Mouse (Mus musculus) midbrain, postnatal 0 days (tissue): ENCODE measurements around the gene Atox1. TPM values are rescaled to one million over a fixed set of nuclear protein-coding genes. Genes with fewer than 3 reads are reported as not detected.
A peak's percentile ranks its signal among the peaks of the same experiment; 100 is the strongest.

Experiments
- ATAC-seq: fragments of 200-750 bp; cut with Nextera tagmentation; 2 replicates; pipeline ENCODE4 v1.8.0; 2017; ENCODE audit warnings: moderate number of reproducible peaks, mild to moderate bottlenecking, moderate TSS enrichment, moderate library complexity; ENCODE audit not compliant: low FRiP score
- DNase-seq: peaks from one replicate; pipeline ENCODE4 v3.0.0-alpha.2; 2015; ENCODE audit warnings: low spot score
- H3K27ac ChIP-seq: fragments of 300-500 bp; sonication (generic); 2 replicates; pipeline ENCODE4 v1.5.1; 2014; ENCODE audit warnings: low read depth, mild to moderate bottlenecking, low read length, mixed read lengths
- H3K27me3 ChIP-seq: fragments of 300-500 bp; sonication (generic); 2 replicates; pipeline ENCODE4 v1.6.1; 2014; ENCODE audit warnings: low read length, control low read depth, mixed read lengths; ENCODE audit not compliant: insufficient read depth
- H3K36me3 ChIP-seq: fragments of 300-500 bp; sonication (generic); 2 replicates; pipeline ENCODE4 v1.6.1; 2014; ENCODE audit warnings: low read length, control low read depth, mixed read lengths; ENCODE audit not compliant: insufficient read depth
- H3K4me1 ChIP-seq: fragments of 300-500 bp; sonication (generic); 2 replicates; pipeline ENCODE4 v1.6.1; 2014; ENCODE audit warnings: mild to moderate bottlenecking, control low read depth, antibody characterized with exemption, low read length, mixed read lengths; ENCODE audit not compliant: insufficient read depth
- H3K4me2 ChIP-seq: fragments of 300-500 bp; sonication (generic); 2 replicates; pipeline ENCODE4 v1.6.1; 2014; ENCODE audit warnings: low read depth, mild to moderate bottlenecking, low read length, mixed read lengths; ENCODE audit not compliant: poor library complexity, severe bottlenecking
- H3K4me3 ChIP-seq: fragments of 300-500 bp; sonication (generic); 2 replicates; pipeline ENCODE4 v1.5.1; 2014; ENCODE audit warnings: low read depth, mild to moderate bottlenecking, low read length, moderate library complexity
- H3K9ac ChIP-seq: fragments of 300-500 bp; sonication (generic); replicated peaks from 2 replicates; pipeline ENCODE4 v1.6.1; 2014; ENCODE audit warnings: mild to moderate bottlenecking, low read length, moderate library complexity, mixed read lengths; ENCODE audit not compliant: poor library complexity, severe bottlenecking
- H3K9me3 ChIP-seq: fragments of 300-500 bp; sonication (generic); 2 replicates; pipeline ENCODE4 v1.6.1; 2016; ENCODE audit warnings: low read length, control low read depth
- CTCF ChIP-seq: IDR thresholded peaks from 2 replicates; pipeline ENCODE4 v1.5.1; 2016; ENCODE audit warnings: antibody characterized with exemption, mild to moderate bottlenecking
- WGBS: fragments of 180-500 bp; shearing (Covaris S2); extraction: QIAGEN DNeasy Blood & Tissue Kit; methylation state at CpG from one replicate; pipeline ENCODE4 v1.1.7; 2014; 5-methylcytosine and 5-hydroxymethylcytosine counted together
- polyA plus RNA-seq: library from polyadenylated mRNA; unstranded; fragments of >200 nt; fragmentation: Nextera tagmentation; extraction: Ambion mirVana; gene quantifications from 2 replicates; pipeline ENCODE4 v1.2.1, GENCODE M21; 2015
- total RNA-seq: library from RNA; depleted of rRNA; stranded (reverse); fragments of >200 nt; gene quantifications from 2 replicates; pipeline ENCODE4 v1.2.3, GENCODE M21; 2014

Gene Atox1
- total and polyA plus RNA-seq, 2 experiments from 2014 or later, result 147 to 235 TPM

DNA sequence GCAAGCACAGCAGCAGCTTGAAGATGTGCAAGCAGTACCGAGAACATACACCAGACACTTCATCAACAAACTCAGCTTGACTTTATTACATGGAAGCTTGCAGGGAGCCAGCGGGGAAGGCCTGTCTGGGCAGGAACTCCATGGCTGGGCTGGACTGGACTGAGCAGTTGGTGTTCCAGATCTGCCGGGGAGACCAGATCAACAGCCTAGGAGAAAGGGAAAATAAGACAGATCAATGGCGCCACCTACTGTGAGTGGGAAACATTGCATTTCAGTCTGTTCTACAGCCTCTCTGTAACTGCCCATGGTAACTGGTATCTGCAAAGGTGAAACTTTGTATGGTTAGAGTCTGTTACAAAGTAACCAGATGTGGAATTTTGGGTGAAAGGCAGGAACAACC is 14.5 kb downstream of the Atox1 start:
- peak; percentile 90 for TF ChIP-seq CTCF
- Histone ChIP-seq H3K9ac (no peak overlapping the region), H3K27ac (no peak overlapping the region), H3K4me3 (no peak overlapping the region), H3K4me2 (no peak overlapping the region), H3K36me3 (peaks cover 12% of the 10 kb centered on the region; the same call in 1 of the 2 replicates), H3K27me3 (no peaks in the 10 kb centered on the region), H3K9me3 (no peaks in the 10 kb centered on the region), H3K4me1 (no peaks in the 10 kb centered on the region)
- ATAC-seq, result peak; percentile 66; the same call in 1 of the 2 replicates
- 19% methylated on average over 4 of the region's 4 CpGs for WGBS
- peak; percentile 86 for DNase-seq

DNA sequence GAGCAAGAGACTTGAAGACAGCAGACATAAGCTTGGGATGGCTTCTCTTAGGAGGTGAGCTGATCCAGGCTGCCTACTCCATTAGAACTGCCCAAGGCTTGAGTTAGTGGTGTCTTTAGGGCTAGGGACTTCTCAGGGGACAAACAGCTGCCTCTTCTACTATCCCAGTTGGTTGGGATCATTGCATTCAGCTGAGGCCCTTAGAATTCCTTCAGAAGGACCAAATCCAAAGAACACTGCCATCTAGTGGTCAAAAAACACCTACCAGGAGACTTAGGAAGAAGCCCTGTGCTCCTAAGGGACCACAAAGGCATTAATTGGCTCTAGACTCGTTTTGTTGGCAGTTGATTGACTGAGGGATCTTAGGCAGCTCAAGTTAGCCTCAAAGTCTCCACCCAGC is 16.3 kb downstream of the Atox1 start:
- peak; percentile 86 for TF ChIP-seq CTCF
- H3K9ac ChIP-seq, result no peak overlapping the region
- no peak overlapping the region for H3K4me3 ChIP-seq
- no peaks in the 10 kb centered on the region for H3K9me3 ChIP-seq
- H3K4me1 ChIP-seq, result no peaks in the 10 kb centered on the region
- 0 out of 2 replicates have a peak, but pooled peaks cover 4% of the 10 kb centered on the region for H3K36me3 ChIP-seq
- no peaks in the 10 kb centered on the region for H3K27me3 ChIP-seq
- WGBS, result 4% methylated on average over 1 of the region's 1 CpGs
- peak; percentile 94 for DNase-seq
- no peak overlapping the region for H3K4me2 ChIP-seq
- no peak overlapping the region for H3K27ac ChIP-seq
- ATAC-seq, result peak; percentile 34; the same call in 1 of the 2 replicates

DNA sequence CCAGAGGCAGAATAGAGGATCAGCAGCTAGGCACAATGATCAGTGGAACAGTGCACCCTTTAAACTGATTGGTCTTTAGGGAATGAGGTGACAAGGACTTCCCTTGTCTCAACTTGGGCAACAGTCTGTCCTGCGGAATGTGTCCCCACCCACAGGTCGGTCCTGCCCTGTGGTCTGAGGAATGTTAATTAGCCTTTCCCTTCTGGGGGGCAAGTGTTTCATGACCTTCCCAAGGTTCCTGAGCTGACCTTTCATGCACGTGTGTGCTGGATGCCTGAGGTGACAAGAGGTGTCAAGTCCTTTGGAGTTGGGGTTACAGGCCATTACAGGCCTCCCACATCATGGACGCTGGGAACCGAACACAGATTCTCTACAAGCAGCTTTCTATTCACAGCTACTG is 21.3 kb downstream of the Atox1 start:
- Histone ChIP-seq H3K27me3 (no peaks in the 10 kb centered on the region), H3K9ac (no peak overlapping the region), H3K9me3 (no peaks in the 10 kb centered on the region), H3K4me3 (no peak overlapping the region), H3K36me3 (no peaks in the 10 kb centered on the region), H3K27ac (no peak overlapping the region), H3K4me1 (no peaks in the 10 kb centered on the region), H3K4me2 (no peak overlapping the region)
- 79% methylated on average over 5 of the region's 5 CpGs for WGBS
- no peak for TF ChIP-seq CTCF
- no peak for ATAC-seq
- no peak for DNase-seq

DNA sequence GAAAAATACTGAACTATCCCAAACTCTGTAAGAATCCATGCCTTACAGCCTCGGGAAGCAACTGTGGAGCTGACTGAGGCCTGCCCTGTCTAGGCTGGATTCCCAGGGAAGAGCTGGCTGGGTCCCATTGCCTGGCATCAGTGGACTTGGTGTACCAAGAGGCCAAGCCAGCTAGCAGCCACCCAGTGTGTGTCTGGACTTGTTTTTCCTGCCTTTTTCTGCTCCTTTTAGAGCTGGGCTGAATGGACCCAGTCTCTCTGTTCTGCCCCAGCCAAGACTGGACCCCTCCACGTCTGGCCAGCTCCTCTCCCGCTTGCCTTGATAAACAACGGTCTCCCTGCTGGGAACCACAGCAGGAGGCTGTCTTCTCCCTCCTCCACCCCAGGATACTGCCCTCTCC is 23.0 kb downstream of the Atox1 start:
- H3K4me3 ChIP-seq, result no peak overlapping the region
- ATAC-seq (no peak), DNase-seq (peak; percentile 62)
- no peaks in the 10 kb centered on the region for H3K9me3 ChIP-seq
- H3K27ac ChIP-seq, result peak overlapping the region; percentile 39
- 48% methylated on average over 4 of the region's 4 CpGs for WGBS
- H3K4me2 ChIP-seq, result no peak overlapping the region
- H3K9ac ChIP-seq, result no peak overlapping the region
- no peaks in the 10 kb centered on the region for H3K4me1 ChIP-seq
- TF ChIP-seq CTCF, result no peak
- no peaks in the 10 kb centered on the region for H3K27me3 ChIP-seq
- H3K36me3 ChIP-seq, result no peaks in the 10 kb centered on the region

DNA sequence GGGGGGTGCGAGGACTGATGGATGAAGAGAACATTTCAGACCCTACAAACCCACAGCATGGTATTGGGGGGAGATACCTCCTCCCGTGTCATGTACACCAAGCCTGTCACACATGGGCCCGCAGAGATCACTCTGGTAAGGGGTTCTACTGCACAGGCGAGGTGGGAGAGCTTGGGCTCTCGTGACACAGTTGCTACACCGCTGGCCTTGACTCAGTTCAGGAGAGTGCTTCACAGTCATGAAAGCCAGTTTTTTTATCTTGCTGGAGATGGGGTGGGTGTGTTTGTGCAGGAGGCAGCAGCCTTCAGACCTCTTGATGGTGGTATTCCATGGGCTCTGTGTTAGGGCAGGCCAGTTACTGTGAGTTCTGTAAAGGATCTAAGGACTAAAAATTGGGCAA is 24.9 kb downstream of the Atox1 start:
- Histone ChIP-seq H3K36me3 (no peaks in the 10 kb centered on the region), H3K9ac (no peak overlapping the region), H3K27ac (no peak overlapping the region), H3K9me3 (no peaks in the 10 kb centered on the region), H3K27me3 (no peaks in the 10 kb centered on the region), H3K4me2 (no peak overlapping the region), H3K4me3 (no peak overlapping the region), H3K4me1 (no peaks in the 10 kb centered on the region)
- no peak for ATAC-seq
- 92% methylated on average over 6 of the region's 6 CpGs for WGBS
- TF ChIP-seq CTCF, result no peak
- no peak for DNase-seq

DNA sequence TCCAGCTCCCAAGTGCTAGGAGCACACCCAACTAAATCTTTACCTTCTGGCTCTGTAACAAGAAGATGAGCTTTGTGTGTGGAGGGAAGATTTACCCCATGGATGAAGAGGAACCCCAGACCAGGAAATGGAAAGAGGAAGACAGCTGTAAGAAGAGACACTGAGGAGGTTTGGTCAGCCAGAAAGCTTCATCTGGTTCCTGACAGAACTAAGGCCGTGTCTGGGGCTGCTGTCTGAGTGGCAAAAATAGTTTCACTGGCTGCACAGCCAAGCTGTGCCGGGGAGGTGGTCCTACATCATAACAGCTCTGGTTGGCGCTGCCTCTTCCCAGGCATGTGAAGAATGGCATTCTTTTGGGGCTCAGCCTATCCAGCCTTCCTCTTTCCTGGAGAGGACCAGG is 28.1 kb downstream of the Atox1 start:
- no peak overlapping the region for H3K27ac ChIP-seq
- H3K27me3 ChIP-seq, result no peaks in the 10 kb centered on the region

More for the DNA sequence above, 28.1 kb downstream of the Atox1 start:
- H3K4me2 ChIP-seq, result no peak overlapping the region
- H3K36me3 ChIP-seq, result no peaks in the 10 kb centered on the region
- no peak overlapping the region for H3K9ac ChIP-seq
- WGBS, result 72% methylated on average over 3 of the region's 3 CpGs
- TF ChIP-seq CTCF, result no peak
- no peak overlapping the region for H3K4me3 ChIP-seq
- no peaks in the 10 kb centered on the region for H3K4me1 ChIP-seq
- H3K9me3 ChIP-seq, result no peaks in the 10 kb centered on the region
- ATAC-seq, result no peak
- no peak for DNase-seq
